ENCODE assay signal across 26 mouse cellular contexts in the genomic region with DNA sequence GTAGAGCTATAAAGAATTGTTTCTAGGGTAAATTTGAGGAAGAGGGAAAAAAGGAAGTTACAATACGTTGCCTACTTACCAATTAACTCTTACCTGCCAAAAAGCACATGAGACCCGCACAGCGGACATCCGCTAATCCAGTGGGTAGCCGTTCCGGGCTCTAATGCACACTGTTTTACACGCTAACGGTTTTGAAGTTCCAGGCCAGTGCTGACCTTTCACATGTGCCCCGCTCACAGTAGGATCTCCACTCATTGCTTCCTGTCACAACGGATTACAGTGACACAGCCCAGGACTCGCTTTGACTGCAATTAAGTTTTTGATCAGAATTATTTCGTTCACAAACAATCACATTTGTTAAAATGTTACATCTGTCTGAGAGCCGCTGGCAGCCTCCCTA. TPM values are rescaled to one million over a fixed set of nuclear protein-coding genes. Genes with fewer than 3 reads are reported as not detected.
DNase-seq lines count a peak whose midpoint lies in the region; ATAC-seq and TF ChIP-seq lines count a peak whose summit lies in the region.
"Had no signal": no experiment of that assay in that cellular context is flagged by ENCODE, and none has a peak within 500 bp of the region (broad histone marks: within the 10 kb centered on the region; RNA-seq: fewer than 3 reads in every experiment).

No protein-coding gene starts in this region.

- no peaks in the 10 kb centered on the region for H3K27me3 ChIP-seq in embryonic facial prominence, embryonic 11.5 days (ENCODE audit: control insufficient read depth, insufficient read depth, low read length)
- no peaks in the 10 kb centered on the region for H3K27me3 ChIP-seq in limb, embryonic 11.5 days (ENCODE audit: control insufficient read depth, insufficient read depth, low read length)
- H3K27me3 ChIP-seq: forebrain, embryonic 15.5 days; midbrain, embryonic 12.5 days; neural tube, embryonic 13.5 days; stomach, embryonic 15.5 days had no signal

- H3K36me3 ChIP-seq in embryonic facial prominence, embryonic 11.5 days (replicated peaks; ENCODE audit: control insufficient read depth, insufficient read depth, low read depth, low read length): no peaks in the 10 kb centered on the region
- H3K36me3 ChIP-seq in limb, embryonic 11.5 days (ENCODE audit: control insufficient read depth, insufficient read depth, low read length): no peaks in the 10 kb centered on the region
- H3K36me3 ChIP-seq: forebrain, embryonic 15.5 days; hindbrain, embryonic 10.5 days; midbrain, embryonic 12.5 days; neural tube, embryonic 13.5 days; stomach, embryonic 15.5 days had no signal

- no peak for ATAC-seq in embryonic facial prominence, embryonic 11.5 days (replicated peaks; ENCODE audit: insufficient number of reproducible peaks, low FRiP score, low TSS enrichment, low read depth)
- no peak for ATAC-seq in limb, embryonic 11.5 days (ENCODE audit: insufficient number of reproducible peaks, low FRiP score, low TSS enrichment, low read depth)
- ATAC-seq: forebrain, embryonic 15.5 days; hindbrain, postnatal 0 days had no signal

- WGBS in bone marrow, adult 2 months: 18% methylated on average over 13 of the region's 13 CpGs
- WGBS in embryonic facial prominence, embryonic 11.5 days: 57% methylated on average over 13 of the region's 13 CpGs
- 30% methylated on average over 13 of the region's 13 CpGs for WGBS in limb, embryonic 11.5 days

- TF ChIP-seq CTCF in bone marrow, adult 2 months (IDR thresholded peaks at IDR 0.05; ENCODE audit: control insufficient read depth, insufficient read depth, low read length): no peak

- H3K4me1 ChIP-seq in bone marrow, adult 2 months (ENCODE audit: control insufficient read depth, insufficient read depth, low read length): no peaks in the 10 kb centered on the region; the same call in 1 of the 2 replicates
- peaks cover 3% of the 10 kb centered on the region; the same call in 1 of the 2 replicates for H3K4me1 ChIP-seq in embryonic facial prominence, embryonic 11.5 days (ENCODE audit: control insufficient read depth, insufficient read depth, low read length)
- H3K4me1 ChIP-seq in limb, embryonic 11.5 days (ENCODE audit: control insufficient read depth, insufficient read depth, low read length): peaks cover 25% of the 10 kb centered on the region
- H3K4me1 ChIP-seq: forebrain, embryonic 15.5 days had no signal

- no peak overlapping the region for H3K9ac ChIP-seq in embryonic facial prominence, embryonic 11.5 days (replicated peaks; ENCODE audit: low read length)
- peak overlapping the region; percentile 47; the same call in 1 of the 2 replicates for H3K9ac ChIP-seq in limb, embryonic 11.5 days (ENCODE audit: low read length)
- H3K9ac ChIP-seq: forebrain, embryonic 15.5 days; midbrain, embryonic 12.5 days; neural tube, embryonic 13.5 days; stomach, embryonic 15.5 days had no signal

- H3K4me3 ChIP-seq in bone marrow, adult 2 months (replicated peaks; ENCODE audit: control insufficient read depth, low read depth, low read length): peak overlapping the region; percentile 2
- no peak overlapping the region for H3K4me3 ChIP-seq in embryonic facial prominence, embryonic 11.5 days (ENCODE audit: low read depth, low read length)
- H3K4me3 ChIP-seq in limb, embryonic 11.5 days (ENCODE audit: low read depth, low read length): no peak overlapping the region
- H3K4me3 ChIP-seq: forebrain, embryonic 15.5 days; hindbrain, embryonic 10.5 days; midbrain, embryonic 12.5 days; neural tube, embryonic 13.5 days; stomach, embryonic 15.5 days had no signal

- no peaks in the 10 kb centered on the region for H3K9me3 ChIP-seq in embryonic facial prominence, embryonic 11.5 days (replicated peaks; ENCODE audit: control insufficient read depth, low read length)
- no peaks in the 10 kb centered on the region for H3K9me3 ChIP-seq in limb, embryonic 11.5 days (ENCODE audit: control insufficient read depth, low read length)
- H3K9me3 ChIP-seq: forebrain, embryonic 15.5 days; hindbrain, embryonic 10.5 days; midbrain, embryonic 12.5 days; neural tube, embryonic 13.5 days; stomach, embryonic 15.5 days had no signal

- peak; percentile 67 for DNase-seq in embryonic facial prominence, embryonic 11.5 days (ENCODE audit: low spot score)
- DNase-seq in limb, embryonic 11.5 days (ENCODE audit: low spot score): peak; percentile 84
- no peak for DNase-seq in layer of hippocampus, postnatal 36 days
- DNase-seq in natural killer cell, adult 2 months (ENCODE audit: low spot score in 2 of 2): no peak
- DNase-seq in cerebellum, adult 11-12 months: no peak
- no peak for DNase-seq in heart, postnatal 4 days
- DNase-seq: adrenal gland, postnatal 14 days; cerebellum, adult 11 months; cerebellum, postnatal 14 days; heart, adult 18-20 months; kidney, adult 11 months; lung, adult 2 months; lung, postnatal 4 days; right cerebral cortex, postnatal 25 days had no signal

- no peak for TF ChIP-seq POLR2A in bone marrow, adult 2 months (IDR thresholded peaks at IDR 0.05; ENCODE audit: borderline replicate concordance, control insufficient read depth, low read depth, low read length)

- H3K27ac ChIP-seq in bone marrow, adult 2 months (ENCODE audit: control insufficient read depth, insufficient read depth, low read depth, low read length, poor library complexity): no peak overlapping the region; the same call in 1 of the 2 replicates
- H3K27ac ChIP-seq in embryonic facial prominence, embryonic 11.5 days (replicated peaks; ENCODE audit: low read depth, low read length): no peak overlapping the region; the same call in 1 of the 2 replicates
- peak overlapping the region; percentile 68; the same call in 1 of the 2 replicates for H3K27ac ChIP-seq in limb, embryonic 11.5 days (replicated peaks; ENCODE audit: low read depth, low read length)
- H3K27ac ChIP-seq: forebrain, embryonic 15.5 days; hindbrain, embryonic 10.5 days; hindbrain, postnatal 0 days; kidney, postnatal 0 days; midbrain, embryonic 12.5 days; neural tube, embryonic 13.5 days had no signal

- no peak overlapping the region for H3K4me2 ChIP-seq in embryonic facial prominence, embryonic 11.5 days (ENCODE audit: low read depth, low read length)
- 0 out of 2 replicates have a peak overlapping the region, but pooled peaks have one; percentile 14 for H3K4me2 ChIP-seq in limb, embryonic 11.5 days (ENCODE audit: low read depth, severe bottlenecking)
- H3K4me2 ChIP-seq: forebrain, embryonic 15.5 days; liver, embryonic 11.5 days; midbrain, embryonic 12.5 days; neural tube, embryonic 13.5 days; stomach, embryonic 15.5 days had no signal

RNA-seq across cellular contexts. Expression of a gene that starts 27.2 kb away (rescaled TPM):
- polyA plus RNA-seq in bone marrow, adult 2 months (2011; ENCODE audit: insufficient read depth, insufficient read length, low replicate concordance, missing spikeins): 22.8 and 24.1 TPM in 2 replicates
- polyA plus RNA-seq in embryonic facial prominence, embryonic 11.5 days (2014; fragmentation: Nextera tagmentation; extraction: Ambion mirVana): 40.8 and 44.7 TPM in 2 replicates
- 44.7 and 44.9 TPM in 2 replicates for polyA plus RNA-seq in limb, embryonic 11.5 days (2014; fragmentation: Nextera tagmentation; extraction: Ambion mirVana)
- 10 to 100 TPM; 32.5 to 35.4 TPM for total RNA-seq in layer of hippocampus, postnatal 36 days (2021)
- total RNA-seq in heart, postnatal 4 days (2021): 10 to 100 TPM; 42.2 to 45.7 TPM

RNA-seq across cellular contexts. Expression of a gene that starts 30.0 kb away (rescaled TPM):
- polyA plus RNA-seq in bone marrow, adult 2 months (2011; ENCODE audit: insufficient read depth, insufficient read length, low replicate concordance, missing spikeins): 0.74 TPM in 1 of 2 replicates, not detected in the other
- not detected in 2 replicates for polyA plus RNA-seq in embryonic facial prominence, embryonic 11.5 days (2014; fragmentation: Nextera tagmentation; extraction: Ambion mirVana)
- 0.19 TPM in 1 of 2 replicates, not detected in the other for polyA plus RNA-seq in limb, embryonic 11.5 days (2014; fragmentation: Nextera tagmentation; extraction: Ambion mirVana)
- total RNA-seq in layer of hippocampus, postnatal 36 days (2021): under 1 TPM in 1 of 2 experiments, not detected in 1; 0.38 TPM
- total RNA-seq in heart, postnatal 4 days (2021): under 1 TPM in 1 of 2 experiments, not detected in 1; 0.33 TPM
- total RNA-seq: adrenal gland, postnatal 14 days; hindbrain, postnatal 0 days; layer of hippocampus, adult 18-20 months had no signal
- polyA plus RNA-seq: embryonic facial prominence, embryonic 14.5 days; forebrain, embryonic 15.5 days; heart, embryonic 14.5 days; hindbrain, embryonic 10.5 days; liver, embryonic 11.5 days; neural tube, embryonic 13.5 days; stomach, embryonic 15.5 days had no signal

RNA-seq across cellular contexts. Expression of a gene that starts 39.9 kb away (rescaled TPM):
- polyA plus RNA-seq in bone marrow, adult 2 months (2011; ENCODE audit: insufficient read depth, insufficient read length, low replicate concordance, missing spikeins): 10.0 and 12.3 TPM in 2 replicates
- 97.6 and 99.6 TPM in 2 replicates for polyA plus RNA-seq in embryonic facial prominence, embryonic 11.5 days (2014; fragmentation: Nextera tagmentation; extraction: Ambion mirVana)
- 85.9 and 91.7 TPM in 2 replicates for polyA plus RNA-seq in limb, embryonic 11.5 days (2014; fragmentation: Nextera tagmentation; extraction: Ambion mirVana)
- 10 to 100 TPM; 74.8 to 78.1 TPM for total RNA-seq in layer of hippocampus, postnatal 36 days (2021)
- total RNA-seq in heart, postnatal 4 days (2021): 10 to 100 TPM; 35.7 to 36.6 TPM

Comparison
In these comparisons a context has a peak if more than half of its experiments do, and no peak if none do; other contexts are left out.
1. DNase-seq: peak in embryonic facial prominence, embryonic 11.5 days (single experiment) and limb, embryonic 11.5 days (single experiment); none in layer of hippocampus, postnatal 36 days (0 of 2), natural killer cell, adult 2 months (0 of 2), cerebellum, adult 11-12 months (single experiment) and heart, postnatal 4 days (single experiment).